In the genomic region with DNA sequence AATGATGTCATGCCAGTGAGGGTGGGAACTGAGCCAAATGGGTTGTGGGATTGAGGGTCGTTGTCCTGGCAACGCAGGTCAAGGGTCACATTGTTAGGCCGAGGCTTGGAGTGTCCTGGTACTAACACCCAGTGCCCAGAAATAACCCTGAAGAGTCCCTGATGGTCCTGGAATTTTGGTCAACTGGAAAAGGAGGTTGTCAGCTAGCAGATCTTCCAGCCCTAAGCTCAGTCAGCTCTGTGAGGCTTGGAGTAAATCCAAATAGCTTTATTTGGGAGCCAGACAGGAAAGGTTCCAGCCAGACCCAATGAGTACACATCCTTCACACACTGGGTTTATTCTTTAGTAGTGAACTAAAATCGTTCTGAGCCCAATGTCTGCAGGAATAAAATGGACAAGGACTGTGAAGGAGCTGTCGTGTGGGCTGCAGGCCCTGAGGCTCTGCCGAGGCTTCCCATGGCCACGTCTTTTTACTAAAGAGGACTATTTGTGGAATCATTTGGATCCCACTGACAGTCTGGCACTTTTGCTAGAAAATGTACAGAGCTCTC, we compare ENCODE assay signal across 8 mouse cellular contexts.
DNase-seq lines count a peak whose midpoint lies in the region; ATAC-seq lines count a peak whose summit lies in the region.

No protein-coding gene starts in this region.

- peak overlapping the region; percentile 74 for H3K27ac ChIP-seq in hindbrain, embryonic 10.5 days
- H3K27ac ChIP-seq in stomach, embryonic 15.5 days, result peak overlapping the region; percentile 87
- H3K27ac ChIP-seq in liver, embryonic 12.5 days, result no peak overlapping the region

- H3K9me3 ChIP-seq in hindbrain, embryonic 10.5 days, result no peaks in the 10 kb centered on the region
- H3K9me3 ChIP-seq in stomach, embryonic 15.5 days, result no peaks in the 10 kb centered on the region
- H3K9me3 ChIP-seq in liver, embryonic 12.5 days (replicated peaks), result no peaks in the 10 kb centered on the region

- no peaks in the 10 kb centered on the region for H3K36me3 ChIP-seq in hindbrain, embryonic 10.5 days
- H3K36me3 ChIP-seq in stomach, embryonic 15.5 days, result no peaks in the 10 kb centered on the region
- no peaks in the 10 kb centered on the region for H3K36me3 ChIP-seq in liver, embryonic 12.5 days

- H3K9ac ChIP-seq in stomach, embryonic 15.5 days, result no peak overlapping the region
- H3K9ac ChIP-seq in liver, embryonic 12.5 days, result no peak overlapping the region

- peak; percentile 51; the same call in 1 of the 2 replicates for ATAC-seq in stomach, embryonic 15.5 days (ENCODE audit: insufficient read depth, low FRiP score, low read depth)
- ATAC-seq in liver, embryonic 12.5 days, result no peak

- no peak overlapping the region for H3K4me3 ChIP-seq in hindbrain, embryonic 10.5 days
- H3K4me3 ChIP-seq in stomach, embryonic 15.5 days (replicated peaks), result no peak overlapping the region
- H3K4me3 ChIP-seq in liver, embryonic 12.5 days, result no peak overlapping the region

- H3K4me2 ChIP-seq in stomach, embryonic 15.5 days, result no peak overlapping the region
- H3K4me2 ChIP-seq in liver, embryonic 12.5 days, result no peak overlapping the region

- H3K4me1 ChIP-seq in hindbrain, embryonic 10.5 days (replicated peaks), result peaks cover 57% of the 10 kb centered on the region
- H3K4me1 ChIP-seq in stomach, embryonic 15.5 days, result peaks cover 31% of the 10 kb centered on the region
- H3K4me1 ChIP-seq in liver, embryonic 12.5 days, result peaks cover 11% of the 10 kb centered on the region

- no peaks in the 10 kb centered on the region for H3K27me3 ChIP-seq in hindbrain, embryonic 10.5 days (ENCODE audit: insufficient read depth, poor library complexity, severe bottlenecking)
- no peaks in the 10 kb centered on the region for H3K27me3 ChIP-seq in stomach, embryonic 15.5 days (replicated peaks)
- no peaks in the 10 kb centered on the region for H3K27me3 ChIP-seq in liver, embryonic 12.5 days (replicated peaks)

- DNase-seq in cerebellum, adult 11-12 months, result peak; percentile 17
- DNase-seq in cerebellum, adult 8-10 months, result no peak
- peak; percentile 64 for DNase-seq in embryo, embryonic 9.5 days (ENCODE audit: extremely low spot score)
- peak; percentile 69 for DNase-seq in hindbrain, embryonic 10.5 days (ENCODE audit: low spot score)
- DNase-seq in layer of hippocampus, adult 18-20 months (ENCODE audit: low spot score in 2 of 2), result peak; percentile 26 to 66
- DNase-seq in lung, postnatal 25 days (ENCODE audit: low spot score), result peak; percentile 65

- 44% methylated on average over 7 of the region's 7 CpGs for WGBS in hindbrain, embryonic 10.5 days
- 34% methylated on average over 7 of the region's 7 CpGs for WGBS in stomach, embryonic 15.5 days
- WGBS in liver, embryonic 12.5 days (ENCODE audit: insufficient replicate concordance), result 62% methylated on average over 7 of the region's 7 CpGs
